Mouse (Mus musculus): Measurements from ENCODE around the gene Ankrd23.

Gene Ankrd23

GRCm38 (mm10) chr1:36541844-36542243, 5.2 kb upstream of the Ankrd23 start:
- DNase-seq: no peak

- DNase-seq: no peak
Observed at GRCm38 (mm10) chr1:36540807-36541206, 4.1 kb upstream of the Ankrd23 start.

- no peak for DNase-seq
Observed at GRCm38 (mm10) chr1:36540132-36540531, 3.4 kb upstream of the Ankrd23 start.

- no peak for DNase-seq
Observed at GRCm38 (mm10) chr1:36539186-36539585, 2.5 kb upstream of the Ankrd23 start, which contains the start of gene Gm42417. Gm42417 (minus strand) TSS chr1:36539429.

- no peak for DNase-seq
Observed at GRCm38 (mm10) chr1:36538727-36539126, 2.0 kb upstream of the Ankrd23 start.

- no peak for DNase-seq
Observed at GRCm38 (mm10) chr1:36536397-36536728, 320 bp downstream of the Ankrd23 start.

GRCm38 (mm10) chr1:36535477-36536396, 946 bp downstream of the Ankrd23 start:
- DNase-seq: no peak

- no peak for DNase-seq
Observed at GRCm38 (mm10) chr1:36534595-36535058, 2.1 kb downstream of the Ankrd23 start.

GRCm38 (mm10) chr1:36533546-36533945, 3.1 kb downstream of the Ankrd23 start:
- DNase-seq: no peak

GRCm38 (mm10) chr1:36531461-36531860, 5.2 kb downstream of the Ankrd23 start:
- no peak for DNase-seq

- DNase-seq: no peak
Observed at GRCm38 (mm10) chr1:36530962-36531361, 5.7 kb downstream of the Ankrd23 start.

GRCm38 (mm10) chr1:36530485-36530884, 6.2 kb downstream of the Ankrd23 start:
- DNase-seq: peak; percentile 40

GRCm38 (mm10) chr1:36529875-36530274, 6.8 kb downstream of the Ankrd23 start:
- no peak for DNase-seq

GRCm38 (mm10) chr1:36529274-36529673, 7.4 kb downstream of the Ankrd23 start:
- DNase-seq: no peak

GRCm38 (mm10) chr1:36528351-36528750, 8.3 kb downstream of the Ankrd23 start:
- DNase-seq: no peak

- no peak for DNase-seq
Observed at GRCm38 (mm10) chr1:36526903-36527302, 9.8 kb downstream of the Ankrd23 start.

- no peak for DNase-seq
Observed at GRCm38 (mm10) chr1:36525774-36526173, 10.9 kb downstream of the Ankrd23 start.

- no peak for DNase-seq
Observed at GRCm38 (mm10) chr1:36524058-36524457, 12.6 kb downstream of the Ankrd23 start.

- DNase-seq: no peak
Observed at GRCm38 (mm10) chr1:36523332-36524013, 13.2 kb downstream of the Ankrd23 start.

- DNase-seq: no peak
Observed at GRCm38 (mm10) chr1:36522210-36522609, 14.5 kb downstream of the Ankrd23 start.

GRCm38 (mm10) chr1:36519626-36520025, 17.1 kb downstream of the Ankrd23 start:
- no peak for DNase-seq

GRCm38 (mm10) chr1:36518259-36518658, 18.4 kb downstream of the Ankrd23 start:
- DNase-seq: no peak

- no peak for DNase-seq
Observed at GRCm38 (mm10) chr1:36513718-36514117, 23.0 kb downstream of the Ankrd23 start.

- DNase-seq: no peak
Observed at GRCm38 (mm10) chr1:36513310-36513709, 23.4 kb downstream of the Ankrd23 start.
